Mouse (Mus musculus): ENCODE data around the gene Mc1r. TPM values are rescaled to one million over a fixed set of nuclear protein-coding genes. Genes with fewer than 3 reads are reported as not detected.
"Not testable (repeated sequence)": the region's sequence is repeated elsewhere in the genome, so short reads cannot be mapped to it uniquely, and the experiment has no call there.

Gene Mc1r
- total and polyA plus RNA-seq, 3 experiments, result 0.04 TPM; not detected in 2

DNA sequence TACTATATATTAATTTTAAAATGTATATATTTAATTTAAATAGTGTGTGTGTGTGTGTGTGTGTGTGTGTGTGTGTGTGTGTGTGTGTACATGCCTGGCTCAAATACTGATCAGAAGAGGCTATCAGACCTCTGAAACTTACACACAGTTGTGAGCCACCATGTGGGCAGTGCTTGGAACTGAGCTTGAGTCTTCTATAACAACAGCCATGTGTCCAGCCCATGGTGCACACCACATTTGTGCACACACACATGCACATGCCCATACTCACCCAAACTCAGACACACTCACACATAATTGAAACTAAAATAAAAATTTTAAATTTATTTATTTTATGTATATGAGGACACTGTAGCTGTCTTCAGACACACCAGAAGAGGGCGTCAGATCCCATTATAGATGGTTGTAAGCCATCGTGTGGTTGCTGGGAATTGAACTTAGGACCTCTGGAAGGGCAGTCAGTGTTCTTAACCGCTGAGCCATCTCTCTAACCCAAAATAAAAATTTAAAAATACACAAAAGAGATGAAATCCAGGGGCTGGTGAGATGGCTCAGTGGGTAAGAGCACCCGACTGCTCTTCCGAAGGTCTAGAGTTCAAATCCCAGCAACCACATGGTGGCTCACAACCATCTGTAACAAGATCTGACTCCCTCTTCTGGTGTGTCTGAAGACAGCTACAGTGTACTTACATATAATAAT, 8.2 kb downstream of the Mc1r start:
- DNase-seq (ENCODE audit: extremely low read depth); H3K36me3 ChIP-seq (replicated peaks in 1 of 2; ENCODE audit: control insufficient read depth in 1 of 2, insufficient read depth in 1 of 2, low read length in 1 of 2); H3K27ac ChIP-seq (ENCODE audit: insufficient read depth, low read depth); H3K4me2 ChIP-seq (ENCODE audit: insufficient read depth, low read depth, poor library complexity, severe bottlenecking); H3K9me3 ChIP-seq (replicated peaks; ENCODE audit: low read length); H3K9ac ChIP-seq (ENCODE audit: insufficient read depth, low read depth); H3K79me2 ChIP-seq (replicated peaks; ENCODE audit: control insufficient read depth, extremely low read depth, insufficient read depth, poor library complexity, severe bottlenecking); dilution Hi-C loops (cut with MboI; ENCODE audit: extremely low pct_ligation_motif_present, extremely low pct_unique_long_range_greater_than_20kb, low sequenced_read_pairs); in situ Hi-C loops (cut with MboI; ENCODE audit: low pct_ligation_motif_present, low pct_unique_long_range_greater_than_20kb, low sequenced_read_pairs); H3K4me3 ChIP-seq (replicated peaks in 1 of 3; ENCODE audit: low read depth in 2 of 3, low read length in 2 of 3, poor library complexity in 1 of 3): not testable (repeated sequence)
- Histone ChIP-seq H3K27me3 (replicated peaks) (peaks cover 16% of the 10 kb centered on the region), H3K4me1 (ENCODE audit: control insufficient read depth in 1 of 2, insufficient read depth in 2 of 2) (peaks cover 17 to 49% of the 10 kb centered on the region in 2 experiments)
- TF ChIP-seq TBP (conservative IDR thresholded peaks at IDR 0.05; ENCODE audit: low read depth, low read length), result peak; percentile 75
- peak in 1 of 2 experiments; percentile 21; a peak in 1 of 4 replicates for TF ChIP-seq CTCF (conservative IDR thresholded peaks at IDR 0.05 in 1 of 2, IDR thresholded peaks at IDR 0.05 in 1 of 2; ENCODE audit: low read depth in 2 of 2, low read length in 2 of 2)

DNA sequence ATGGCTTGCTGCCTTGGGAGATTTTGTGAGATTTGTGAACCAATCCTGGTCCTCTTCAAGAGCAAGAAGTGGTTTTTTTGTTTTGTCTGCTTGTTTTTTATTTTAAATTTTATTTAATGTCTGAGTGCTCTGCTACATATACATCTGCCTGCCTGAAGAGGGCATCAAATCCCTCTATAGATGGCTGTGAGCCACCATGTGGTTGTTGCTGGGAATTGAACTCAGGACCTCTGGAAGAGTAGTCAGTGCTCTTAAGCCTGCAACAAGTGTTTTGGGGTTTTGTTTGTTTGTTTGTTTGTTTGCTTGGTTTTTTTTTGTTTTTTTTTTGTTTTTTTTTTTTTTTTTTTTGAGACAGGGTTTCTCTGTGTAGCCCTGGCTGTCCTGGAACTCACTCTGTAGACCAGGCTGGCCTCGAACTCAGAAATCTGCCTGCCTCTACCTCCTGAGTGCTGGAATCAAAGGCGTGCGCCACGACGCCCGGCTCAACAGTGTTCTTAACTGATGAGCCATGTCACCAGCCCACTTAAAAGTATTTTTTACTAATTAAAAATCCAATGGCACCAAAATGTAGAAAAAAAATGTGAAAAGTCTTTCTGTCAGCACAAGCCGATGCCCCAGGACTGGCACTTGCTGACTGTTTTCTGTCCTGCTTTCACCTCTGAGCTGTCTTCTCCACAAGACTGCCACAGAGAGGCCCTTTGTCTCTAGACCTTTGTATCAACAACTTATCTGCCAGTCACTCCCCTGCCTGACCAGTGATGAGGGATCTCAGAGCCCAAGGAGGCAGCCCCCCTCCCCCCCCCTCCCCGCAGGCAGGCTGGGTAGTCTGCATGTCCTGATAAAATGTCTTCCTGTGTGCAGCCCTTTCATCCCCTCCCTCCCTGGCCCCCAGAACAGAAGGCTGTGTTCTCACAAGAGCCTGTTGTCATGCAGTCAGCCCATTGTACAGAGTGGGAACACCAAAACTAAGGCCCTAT, 9.3 kb downstream of the Mc1r start:
- H3K9ac ChIP-seq (ENCODE audit: insufficient read depth, low read depth), result no peak overlapping the region
- no peaks in the 10 kb centered on the region for H3K79me2 ChIP-seq (replicated peaks; ENCODE audit: control insufficient read depth, extremely low read depth, insufficient read depth, poor library complexity, severe bottlenecking)
- peak; percentile 56 for DNase-seq (ENCODE audit: extremely low read depth)
- H3K9me3 ChIP-seq (replicated peaks; ENCODE audit: low read length), result no peaks in the 10 kb centered on the region
- peaks cover 11 to 42% of the 10 kb centered on the region in 2 experiments for H3K4me1 ChIP-seq (ENCODE audit: control insufficient read depth in 1 of 2, insufficient read depth in 2 of 2)
- no peak overlapping the region for H3K4me3 ChIP-seq (replicated peaks in 1 of 3; ENCODE audit: low read depth in 2 of 3, low read length in 2 of 3, poor library complexity in 1 of 3)
- dilution Hi-C loops (cut with MboI; ENCODE audit: extremely low pct_ligation_motif_present, extremely low pct_unique_long_range_greater_than_20kb, low sequenced_read_pairs), result no loop called here
- H3K4me2 ChIP-seq (ENCODE audit: insufficient read depth, low read depth, poor library complexity, severe bottlenecking), result no peak overlapping the region
- peaks cover 7% of the 10 kb centered on the region for H3K27me3 ChIP-seq (replicated peaks)
- no peaks in the 10 kb centered on the region for H3K36me3 ChIP-seq (replicated peaks in 1 of 2; ENCODE audit: control insufficient read depth in 1 of 2, insufficient read depth in 1 of 2, low read length in 1 of 2)
- TF ChIP-seq MXI1 (IDR thresholded peaks at IDR 0.05; ENCODE audit: low read depth, low read length), result no peak
- no peak for TF ChIP-seq MAZ (IDR thresholded peaks at IDR 0.05; ENCODE audit: low read depth, low read length)
- no peak for TF ChIP-seq HCFC1 (IDR thresholded peaks at IDR 0.05; ENCODE audit: low read depth, low read length)
- TF ChIP-seq TBP (conservative IDR thresholded peaks at IDR 0.05; ENCODE audit: low read depth, low read length), result no peak
- no peak for TF ChIP-seq BHLHE40 (IDR thresholded peaks at IDR 0.05; ENCODE audit: low read depth, low read length)
- no peak for TF ChIP-seq TCF12 (IDR thresholded peaks at IDR 0.05; ENCODE audit: low read depth, low read length)
- TF ChIP-seq SMC3 (IDR thresholded peaks at IDR 0.05; ENCODE audit: low read depth, low read length), result peak; percentile 48
- TF ChIP-seq UBTF (IDR thresholded peaks at IDR 0.05; ENCODE audit: low read depth, low read length), result no peak
- no peak for TF ChIP-seq ZKSCAN1 (IDR thresholded peaks at IDR 0.05; ENCODE audit: borderline replicate concordance, low read depth, low read length)
- TF ChIP-seq MYC (IDR thresholded peaks at IDR 0.05; ENCODE audit: low read depth, low read length), result no peak
- no peak for TF ChIP-seq EP300 (IDR thresholded peaks at IDR 0.05; ENCODE audit: low read length)
- TF ChIP-seq POLR2AphosphoS2 (IDR thresholded peaks at IDR 0.05; ENCODE audit: low read depth, low read length), result no peak
- TF ChIP-seq CHD2 (IDR thresholded peaks at IDR 0.05; ENCODE audit: low read length), result no peak
- no peak for TF ChIP-seq USF2 (conservative IDR thresholded peaks at IDR 0.05; ENCODE audit: low read depth, low read length)
- peak in 1 of 2 experiments; percentile 97; a peak in 2 of 4 replicates for TF ChIP-seq CTCF (conservative IDR thresholded peaks at IDR 0.05 in 1 of 2, IDR thresholded peaks at IDR 0.05 in 1 of 2; ENCODE audit: low read depth in 2 of 2, low read length in 2 of 2)
- TF ChIP-seq ELF1 (IDR thresholded peaks at IDR 0.05; ENCODE audit: low read depth, low read length), result no peak
- TF ChIP-seq ZNF384 (IDR thresholded peaks at IDR 0.05; ENCODE audit: low read depth, low read length), result peak; percentile 38; the same call in 1 of the 2 replicates
- no peak for TF ChIP-seq KAT2A (IDR thresholded peaks at IDR 0.05; ENCODE audit: insufficient replicate concordance, low read length)
- no peak for TF ChIP-seq ZMIZ1 (IDR thresholded peaks at IDR 0.05; ENCODE audit: low read depth, low read length)
- no peak for TF ChIP-seq MEF2A (IDR thresholded peaks at IDR 0.05; ENCODE audit: borderline replicate concordance, low read depth, low read length)
- no peak for TF ChIP-seq MAX (IDR thresholded peaks at IDR 0.05; ENCODE audit: low read length)
- no peak for TF ChIP-seq JUND (conservative IDR thresholded peaks at IDR 0.05; ENCODE audit: low read depth, low read length)
- no peak for TF ChIP-seq IRF4 (IDR thresholded peaks at IDR 0.05; ENCODE audit: low read depth, low read length)
- TF ChIP-seq ETS1 (conservative IDR thresholded peaks at IDR 0.05; ENCODE audit: low read depth, low read length), result no peak
- peak; percentile 40 for TF ChIP-seq RAD21 (IDR thresholded peaks at IDR 0.05; ENCODE audit: low read depth, low read length)
- no peak overlapping the region for H3K27ac ChIP-seq (ENCODE audit: insufficient read depth, low read depth)
- in situ Hi-C loops (cut with MboI; ENCODE audit: low pct_ligation_motif_present, low pct_unique_long_range_greater_than_20kb, low sequenced_read_pairs), result no loop called here
